Mouse (Mus musculus) megakaryocyte, embryonic 14.5 days (primary cell): ENCODE results near the gene Scd1. TPM values are rescaled to one million over a fixed set of nuclear protein-coding genes. Genes with fewer than 3 reads are reported as not detected.
A peak's percentile ranks its signal among the peaks of the same experiment; 100 is the strongest.

ENCODE experiments used
- H3K27me3 ChIP-seq: replicated peaks from 2 replicates; pipeline ENCODE3; 2012; ENCODE audit warnings: inconsistent platforms
- H3K36me3 ChIP-seq: replicated peaks from 2 replicates; pipeline ENCODE3; 2012; ENCODE audit warnings: low read length, inconsistent platforms, mixed read lengths
- H3K4me1 ChIP-seq: 2 replicates; pipeline ENCODE4 v1.6.1; 2012; ENCODE audit warnings: inconsistent platforms
- H3K4me3 ChIP-seq: replicated peaks from 2 replicates; pipeline ENCODE3; 2012; ENCODE audit warnings: moderate library complexity, mild to moderate bottlenecking, inconsistent platforms
- H3K9me3 ChIP-seq: 2 replicates; pipeline ENCODE4 v1.6.1; 2012; ENCODE audit warnings: inconsistent platforms
- FLI1 ChIP-seq: IDR thresholded peaks from 2 replicates; pipeline ENCODE4 v1.6.1; 2012; ENCODE audit warnings: low read length, inconsistent platforms, mixed read lengths
- GATA1 ChIP-seq: IDR thresholded peaks from 3 replicates; pipeline ENCODE4 v1.6.1; 2012; ENCODE audit warnings: mixed read lengths, low read length, inconsistent platforms, borderline replicate concordance
- polyA plus RNA-seq: library from polyadenylated mRNA; stranded (reverse); fragments of >175 nt; gene quantifications from 2 replicates; pipeline ENCODE4 v1.2.3, GENCODE M21; 2012; ENCODE audit warnings: low replicate concordance; ENCODE audit not compliant: insufficient read depth

The Scd1 gene
- 11.6 and 39.1 TPM in 2 replicates for polyA plus RNA-seq

- Histone ChIP-seq H3K4me3 (peak within 1 kb of the TSS; percentile 93), H3K4me1 (peaks cover 43% of the 10 kb centered on the region), H3K36me3 (peaks cover 33% of the 10 kb centered on the region), H3K9me3 (no peaks in the 10 kb centered on the region), H3K27me3 (peaks cover 18% of the 10 kb centered on the region)
- TF ChIP-seq FLI1: no peak
- TF ChIP-seq GATA1: no peak
Observed at GRCm38 (mm10) chr19:44407341-44408222, at the start of gene Scd1. Gene Scd1, minus strand, starts transcription at chr19:44407879.

GRCm38 (mm10) chr19:44455356-44455755, 47.7 kb upstream of the Scd1 start:
- Histone ChIP-seq H3K4me3 (no peak overlapping the region), H3K36me3 (no peaks in the 10 kb centered on the region), H3K27me3 (peaks cover 35% of the 10 kb centered on the region), H3K4me1 (no peaks in the 10 kb centered on the region; the same call in 1 of the 2 replicates), H3K9me3 (no peaks in the 10 kb centered on the region)
- TF ChIP-seq FLI1 (no peak), GATA1 (no peak)

GRCm38 (mm10) chr19:44454862-44455261, 47.2 kb upstream of the Scd1 start:
- TF ChIP-seq FLI1 (no peak), GATA1 (no peak)
- Histone ChIP-seq H3K36me3 (no peaks in the 10 kb centered on the region), H3K27me3 (peaks cover 36% of the 10 kb centered on the region), H3K4me3 (no peak overlapping the region), H3K9me3 (no peaks in the 10 kb centered on the region), H3K4me1 (no peaks in the 10 kb centered on the region; the same call in 1 of the 2 replicates)

GRCm38 (mm10) chr19:44447927-44448326, 40.2 kb upstream of the Scd1 start:
- Histone ChIP-seq H3K4me3 (no peak overlapping the region), H3K9me3 (0 out of 2 replicates have a peak, but pooled peaks cover 3% of the 10 kb centered on the region), H3K36me3 (no peaks in the 10 kb centered on the region), H3K27me3 (peaks cover 31% of the 10 kb centered on the region), H3K4me1 (peaks cover 4% of the 10 kb centered on the region)
- TF ChIP-seq FLI1 (no peak), GATA1 (no peak)

- H3K4me1 ChIP-seq: peaks cover 4% of the 10 kb centered on the region; the same call in 1 of the 2 replicates
- H3K9me3 ChIP-seq: 0 out of 2 replicates have a peak, but pooled peaks cover 3% of the 10 kb centered on the region
- no peak overlapping the region for H3K4me3 ChIP-seq
- peaks cover 38% of the 10 kb centered on the region for H3K27me3 ChIP-seq
- TF ChIP-seq FLI1: no peak
- TF ChIP-seq GATA1: no peak
- no peaks in the 10 kb centered on the region for H3K36me3 ChIP-seq
Observed at GRCm38 (mm10) chr19:44445755-44446154, 38.1 kb upstream of the Scd1 start.

- no peaks in the 10 kb centered on the region for H3K36me3 ChIP-seq
- no peaks in the 10 kb centered on the region for H3K9me3 ChIP-seq
- H3K27me3 ChIP-seq: peaks cover 34% of the 10 kb centered on the region
- no peak for TF ChIP-seq FLI1
- TF ChIP-seq GATA1: no peak
- H3K4me3 ChIP-seq: no peak overlapping the region
- no peaks in the 10 kb centered on the region for H3K4me1 ChIP-seq
Observed at GRCm38 (mm10) chr19:44439302-44439701, 31.6 kb upstream of the Scd1 start.

- H3K4me1 ChIP-seq: no peaks in the 10 kb centered on the region
- H3K36me3 ChIP-seq: no peaks in the 10 kb centered on the region
- peaks cover 33% of the 10 kb centered on the region for H3K27me3 ChIP-seq
- H3K4me3 ChIP-seq: no peak overlapping the region
- H3K9me3 ChIP-seq: no peaks in the 10 kb centered on the region
- TF ChIP-seq FLI1 (no peak), GATA1 (no peak)
Observed at GRCm38 (mm10) chr19:44437975-44438374, 30.3 kb upstream of the Scd1 start.

- TF ChIP-seq FLI1 (no peak), GATA1 (no peak)
- H3K36me3 ChIP-seq: no peaks in the 10 kb centered on the region
Observed at GRCm38 (mm10) chr19:44432084-44432483, 24.4 kb upstream of the Scd1 start.

GRCm38 (mm10) chr19:44427721-44428120, 20.0 kb upstream of the Scd1 start:
- H3K27me3 ChIP-seq: peaks cover 58% of the 10 kb centered on the region
- H3K36me3 ChIP-seq: no peaks in the 10 kb centered on the region
- 0 out of 2 replicates have a peak, but pooled peaks cover 3% of the 10 kb centered on the region for H3K9me3 ChIP-seq
- peaks cover 10% of the 10 kb centered on the region for H3K4me1 ChIP-seq
- TF ChIP-seq FLI1 (no peak), GATA1 (no peak)
- H3K4me3 ChIP-seq: no peak overlapping the region

More at GRCm38 (mm10) chr19:44432084-44432483, 24.4 kb upstream of the Scd1 start:
- Histone ChIP-seq H3K4me3 (no peak overlapping the region), H3K4me1 (peaks cover 10% of the 10 kb centered on the region), H3K9me3 (no peaks in the 10 kb centered on the region), H3K27me3 (peaks cover 43% of the 10 kb centered on the region)
